Mouse (Mus musculus): ENCODE results near the gene Atf6. TPM values are rescaled to one million over a fixed set of nuclear protein-coding genes. Genes with fewer than 3 reads are reported as not detected.

Atf6 gene
- total and polyA plus RNA-seq, 3 experiments, result 33.8 to 47.0 (median 35.3) TPM

DNA sequence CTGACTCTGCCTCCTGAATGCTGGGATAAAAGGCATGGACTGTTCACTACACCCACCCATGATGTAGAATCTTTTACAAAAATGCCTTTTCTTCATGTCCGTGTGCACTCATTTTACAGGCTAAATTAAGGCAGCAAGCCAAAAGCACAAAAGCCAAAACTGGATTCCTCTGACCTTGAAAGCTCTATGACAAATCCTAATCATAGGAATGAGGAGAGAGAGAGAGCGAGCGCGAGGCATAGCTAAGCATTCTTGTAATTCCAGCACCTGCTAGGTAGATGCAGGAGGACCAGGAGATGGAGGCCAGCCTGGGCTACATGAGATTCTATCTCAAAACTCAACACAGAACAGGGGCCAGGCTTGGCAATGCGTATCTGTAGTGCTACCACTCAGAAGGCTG, 9.3 kb upstream of the Atf6 start:
- H3K4me3 ChIP-seq (replicated peaks in 1 of 3; ENCODE audit: low read depth in 2 of 3, low read length in 2 of 3, poor library complexity in 1 of 3), result no peak overlapping the region
- H3K27ac ChIP-seq (ENCODE audit: insufficient read depth, low read depth), result no peak overlapping the region
- dilution Hi-C loops (cut with MboI; ENCODE audit: extremely low pct_ligation_motif_present, extremely low pct_unique_long_range_greater_than_20kb, low sequenced_read_pairs) (no loop called here), in situ Hi-C loops (cut with MboI; ENCODE audit: low pct_ligation_motif_present, low pct_unique_long_range_greater_than_20kb, low sequenced_read_pairs) (no loop called here)
- no peaks in the 10 kb centered on the region for H3K4me1 ChIP-seq (ENCODE audit: control insufficient read depth in 1 of 2, insufficient read depth in 2 of 2)
- no peaks in the 10 kb centered on the region for H3K27me3 ChIP-seq (replicated peaks)
- no peak overlapping the region for H3K9ac ChIP-seq (ENCODE audit: insufficient read depth, low read depth)
- no peak for DNase-seq (ENCODE audit: extremely low read depth)
- no peaks in the 10 kb centered on the region for H3K9me3 ChIP-seq (replicated peaks; ENCODE audit: low read length)
- H3K79me2 ChIP-seq (replicated peaks; ENCODE audit: control insufficient read depth, extremely low read depth, insufficient read depth, poor library complexity, severe bottlenecking), result peaks cover 13% of the 10 kb centered on the region
- peaks cover 48 to 84% of the 10 kb centered on the region in 2 experiments for H3K36me3 ChIP-seq (replicated peaks in 1 of 2; ENCODE audit: control insufficient read depth in 1 of 2, insufficient read depth in 1 of 2, low read length in 1 of 2)
- H3K4me2 ChIP-seq (ENCODE audit: insufficient read depth, low read depth, poor library complexity, severe bottlenecking), result no peak overlapping the region
- TF ChIP-seq POLR2A (IDR thresholded peaks at IDR 0.05; ENCODE audit: low read depth, low read length), result no peak
- TF ChIP-seq USF2 (conservative IDR thresholded peaks at IDR 0.05; ENCODE audit: low read depth, low read length), result no peak

DNA sequence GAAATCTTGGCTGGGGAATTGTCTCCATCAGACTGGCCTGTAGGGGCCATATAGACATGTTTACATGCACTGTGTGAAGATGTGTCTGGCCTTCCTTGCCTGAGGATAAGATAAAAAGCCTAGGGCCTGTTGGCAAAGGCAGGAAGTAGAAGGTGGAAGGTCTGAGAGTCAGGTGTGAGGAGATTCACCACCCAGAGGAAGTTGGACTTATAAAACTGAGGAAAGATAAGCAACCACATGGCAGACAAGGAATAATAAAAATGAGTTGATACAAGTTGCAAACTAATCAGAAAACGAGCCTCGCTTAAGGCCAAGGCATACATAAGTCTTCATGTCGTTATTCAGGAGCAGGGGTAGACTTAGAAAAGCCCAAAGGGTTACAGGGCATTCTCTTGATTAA, 8.1 kb upstream of the Atf6 start:
- H3K4me2 ChIP-seq (ENCODE audit: insufficient read depth, low read depth, poor library complexity, severe bottlenecking), result no peak overlapping the region
- no peaks in the 10 kb centered on the region for H3K9me3 ChIP-seq (replicated peaks; ENCODE audit: low read length)
- no peak overlapping the region for H3K9ac ChIP-seq (ENCODE audit: insufficient read depth, low read depth)
- in situ Hi-C loops (cut with MboI; ENCODE audit: low pct_ligation_motif_present, low pct_unique_long_range_greater_than_20kb, low sequenced_read_pairs) (no loop called here), dilution Hi-C loops (cut with MboI; ENCODE audit: extremely low pct_ligation_motif_present, extremely low pct_unique_long_range_greater_than_20kb, low sequenced_read_pairs) (no loop called here)
- H3K79me2 ChIP-seq (replicated peaks; ENCODE audit: control insufficient read depth, extremely low read depth, insufficient read depth, poor library complexity, severe bottlenecking), result peaks cover 8% of the 10 kb centered on the region; the same call in 1 of the 2 replicates
- H3K4me3 ChIP-seq (replicated peaks in 1 of 3; ENCODE audit: low read depth in 2 of 3, low read length in 2 of 3, poor library complexity in 1 of 3), result no peak overlapping the region
- no peaks in the 10 kb centered on the region for H3K27me3 ChIP-seq (replicated peaks)
- no peak overlapping the region for H3K27ac ChIP-seq (ENCODE audit: insufficient read depth, low read depth)
- TF ChIP-seq POLR2A (IDR thresholded peaks at IDR 0.05; ENCODE audit: low read depth, low read length), result no peak
- no peak for TF ChIP-seq GABPA (IDR thresholded peaks at IDR 0.05; ENCODE audit: insufficient replicate concordance, low read depth, low read length)
- no peak for TF ChIP-seq MAZ (IDR thresholded peaks at IDR 0.05; ENCODE audit: low read depth, low read length)
- TF ChIP-seq PAX5 (IDR thresholded peaks at IDR 0.05; ENCODE audit: low read length), result no peak
- no peak for TF ChIP-seq E2F4 (IDR thresholded peaks at IDR 0.05; ENCODE audit: insufficient replicate concordance, low read depth, low read length)
- TF ChIP-seq JUN (IDR thresholded peaks at IDR 0.05; ENCODE audit: insufficient read depth, low read depth, low read length), result no peak
- no peak for TF ChIP-seq MAFK (IDR thresholded peaks at IDR 0.05; ENCODE audit: insufficient replicate concordance, low read length)
- TF ChIP-seq BHLHE40 (IDR thresholded peaks at IDR 0.05; ENCODE audit: low read depth, low read length), result no peak
- TF ChIP-seq CHD2 (IDR thresholded peaks at IDR 0.05; ENCODE audit: low read length), result no peak
- no peak for TF ChIP-seq ZNF384 (IDR thresholded peaks at IDR 0.05; ENCODE audit: low read depth, low read length)
- no peak for TF ChIP-seq CTCF (conservative IDR thresholded peaks at IDR 0.05 in 1 of 2, IDR thresholded peaks at IDR 0.05 in 1 of 2; ENCODE audit: low read depth in 2 of 2, low read length in 2 of 2)
- no peak for TF ChIP-seq UBTF (IDR thresholded peaks at IDR 0.05; ENCODE audit: low read depth, low read length)
- TF ChIP-seq ETS1 (conservative IDR thresholded peaks at IDR 0.05; ENCODE audit: low read depth, low read length), result no peak
- no peak for TF ChIP-seq TCF12 (IDR thresholded peaks at IDR 0.05; ENCODE audit: low read depth, low read length)
- TF ChIP-seq ZKSCAN1 (IDR thresholded peaks at IDR 0.05; ENCODE audit: borderline replicate concordance, low read depth, low read length), result no peak
- peaks cover 49 to 79% of the 10 kb centered on the region in 2 experiments for H3K36me3 ChIP-seq (replicated peaks in 1 of 2; ENCODE audit: control insufficient read depth in 1 of 2, insufficient read depth in 1 of 2, low read length in 1 of 2)
- H3K4me1 ChIP-seq (ENCODE audit: control insufficient read depth in 1 of 2, insufficient read depth in 2 of 2), result no peaks in the 10 kb centered on the region
- no peak for DNase-seq (ENCODE audit: extremely low read depth)
